ENCODE assay signal across 10 mouse cellular contexts in genomic region chr15:98674994-98675545, GRCm38 (mm10). TPM values are rescaled to one million over a fixed set of nuclear protein-coding genes. Genes with fewer than 3 reads are reported as not detected.
DNase-seq lines count a peak whose midpoint lies in the region; ATAC-seq and TF ChIP-seq lines count a peak whose summit lies in the region.
"Had no signal": no experiment of that assay in that cellular context is flagged by ENCODE, and none has a peak within 500 bp of the region (broad histone marks: within the 10 kb centered on the region; RNA-seq: fewer than 3 reads in every experiment).

No protein-coding gene starts in this region.

- ATAC-seq in kidney, embryonic 15.5 days (replicated peaks; ENCODE audit: low FRiP score): no peak
- peak; percentile 12; the same call in 1 of the 2 replicates for ATAC-seq in forebrain, embryonic 12.5 days (ENCODE audit: low FRiP score)
- peak; percentile 12; the same call in 1 of the 2 replicates for ATAC-seq in midbrain, embryonic 13.5 days
- no peak for ATAC-seq in inflammation-experienced regulatory T-cells, adult 6 months
- ATAC-seq: Patski had no signal

- H3K27me3 ChIP-seq in kidney, embryonic 15.5 days: peaks cover 63% of the 10 kb centered on the region
- peaks cover 68% of the 10 kb centered on the region for H3K27me3 ChIP-seq in forebrain, embryonic 12.5 days
- H3K27me3 ChIP-seq in midbrain, embryonic 13.5 days: 0 out of 2 replicates have a peak, but pooled peaks cover 9% of the 10 kb centered on the region
- H3K27me3 ChIP-seq: Patski had no signal

- peaks cover 34% of the 10 kb centered on the region for H3K4me1 ChIP-seq in kidney, embryonic 15.5 days
- H3K4me1 ChIP-seq in forebrain, embryonic 12.5 days: peaks cover 43% of the 10 kb centered on the region
- peaks cover 46% of the 10 kb centered on the region for H3K4me1 ChIP-seq in midbrain, embryonic 13.5 days (replicated peaks)

- peak overlapping the region; percentile 38 for H3K4me3 ChIP-seq in kidney, embryonic 15.5 days (replicated peaks)
- peak overlapping the region; percentile 48 for H3K4me3 ChIP-seq in forebrain, embryonic 12.5 days (replicated peaks)
- peak overlapping the region; percentile 54 for H3K4me3 ChIP-seq in midbrain, embryonic 13.5 days (replicated peaks)

- H3K9ac ChIP-seq in kidney, embryonic 15.5 days: no peak overlapping the region
- peak overlapping the region; percentile 59 for H3K9ac ChIP-seq in forebrain, embryonic 12.5 days
- peak overlapping the region; percentile 71 for H3K9ac ChIP-seq in midbrain, embryonic 13.5 days (replicated peaks)

- H3K9me3 ChIP-seq in kidney, embryonic 15.5 days (replicated peaks): no peaks in the 10 kb centered on the region
- H3K9me3 ChIP-seq in forebrain, embryonic 12.5 days: no peaks in the 10 kb centered on the region
- no peaks in the 10 kb centered on the region for H3K9me3 ChIP-seq in midbrain, embryonic 13.5 days

- TF ChIP-seq CTCF in brain, embryonic 14.5 days (IDR thresholded peaks at IDR 0.05; ENCODE audit: borderline replicate concordance, extremely low read depth, insufficient read depth, insufficient read length): no peak

- no peak overlapping the region for H3K27ac ChIP-seq in kidney, embryonic 15.5 days
- peak overlapping the region; percentile 59; the same call in 1 of the 2 replicates for H3K27ac ChIP-seq in forebrain, embryonic 12.5 days
- H3K27ac ChIP-seq in midbrain, embryonic 13.5 days: peak overlapping the region; percentile 75

- no peak for DNase-seq in kidney, adult 8-10 months
- peak; percentile 26 for DNase-seq in brain, embryonic 14.5 days (ENCODE audit: low read depth)
- no peak for DNase-seq in spleen, adult 18-20 months
- DNase-seq in ovary, adult 18-20 months (ENCODE audit: low spot score): no peak
- DNase-seq: gastrocnemius, postnatal 10 days had no signal

- peak overlapping the region; percentile 70 for H3K4me2 ChIP-seq in kidney, embryonic 15.5 days
- H3K4me2 ChIP-seq in forebrain, embryonic 12.5 days: peak overlapping the region; percentile 94
- peak overlapping the region; percentile 98 for H3K4me2 ChIP-seq in midbrain, embryonic 13.5 days (replicated peaks)

- no peaks in the 10 kb centered on the region for H3K36me3 ChIP-seq in kidney, embryonic 15.5 days
- no peaks in the 10 kb centered on the region for H3K36me3 ChIP-seq in forebrain, embryonic 12.5 days (replicated peaks)
- peaks cover 6% of the 10 kb centered on the region for H3K36me3 ChIP-seq in midbrain, embryonic 13.5 days

- TF ChIP-seq POLR2A in brain, embryonic 14.5 days (IDR thresholded peaks at IDR 0.05; ENCODE audit: borderline replicate concordance, extremely low read depth, insufficient read depth, insufficient read length, poor library complexity, severe bottlenecking): no peak

- WGBS in kidney, embryonic 15.5 days: 9% methylated on average over 11 of the region's 11 CpGs
- 18% methylated on average over 11 of the region's 11 CpGs for WGBS in forebrain, embryonic 12.5 days
- 16% methylated on average over 11 of the region's 11 CpGs for WGBS in midbrain, embryonic 13.5 days

RNA-seq across cellular contexts. Expression of gene Rnd1, which starts 2.2 kb away (rescaled TPM):
- 0.62 and 0.99 TPM in 2 replicates for polyA plus RNA-seq in kidney, embryonic 15.5 days (2015; fragmentation: Nextera tagmentation; extraction: Ambion mirVana)
- 13.7 and 14.0 TPM in 2 replicates for polyA plus RNA-seq in brain, embryonic 14.5 days (2012; rRNA removed)
- 3.9 TPM in 2 replicates for polyA plus RNA-seq in forebrain, embryonic 12.5 days (2016; fragmentation: Nextera tagmentation; extraction: Ambion mirVana)
- 10.2 and 12.7 TPM in 2 replicates for polyA plus RNA-seq in midbrain, embryonic 13.5 days (2015; fragmentation: Nextera tagmentation; extraction: Ambion mirVana)
- 1 to 10 TPM in 1 of 3 experiments, under 1 TPM in 2; 0.94 to 1.8 (median 0.99) TPM for polyA plus RNA-seq in inflammation-experienced regulatory T-cells, adult 6 months (2017; shearing (Covaris generic))

RNA-seq across cellular contexts. Expression of gene Ddx23, which starts 12.4 kb away (rescaled TPM):
- 23.1 and 23.7 TPM in 2 replicates for polyA plus RNA-seq in kidney, embryonic 15.5 days (2015; fragmentation: Nextera tagmentation; extraction: Ambion mirVana)
- polyA plus RNA-seq in brain, embryonic 14.5 days (2012; rRNA removed): 38.9 and 55.6 TPM in 2 replicates
- polyA plus RNA-seq in forebrain, embryonic 12.5 days (2016; fragmentation: Nextera tagmentation; extraction: Ambion mirVana): 23.9 and 24.1 TPM in 2 replicates
- polyA plus RNA-seq in midbrain, embryonic 13.5 days (2015; fragmentation: Nextera tagmentation; extraction: Ambion mirVana): 28.6 and 29.5 TPM in 2 replicates
- 10 to 100 TPM; 15.4 to 37.0 (median 37.0) TPM for polyA plus RNA-seq in inflammation-experienced regulatory T-cells, adult 6 months (2017; shearing (Covaris generic))

RNA-seq across cellular contexts. Expression of gene Ccdc65, which starts 32.9 kb away (rescaled TPM):
- 0.73 and 1.1 TPM in 2 replicates for polyA plus RNA-seq in kidney, embryonic 15.5 days (2015; fragmentation: Nextera tagmentation; extraction: Ambion mirVana)
- 1.7 and 3.2 TPM in 2 replicates for polyA plus RNA-seq in brain, embryonic 14.5 days (2012; rRNA removed)
- 1.5 and 1.7 TPM in 2 replicates for polyA plus RNA-seq in forebrain, embryonic 12.5 days (2016; fragmentation: Nextera tagmentation; extraction: Ambion mirVana)
- 2.6 and 3.2 TPM in 2 replicates for polyA plus RNA-seq in midbrain, embryonic 13.5 days (2015; fragmentation: Nextera tagmentation; extraction: Ambion mirVana)
- not detected for polyA plus RNA-seq in inflammation-experienced regulatory T-cells, adult 6 months (2017; shearing (Covaris generic))

RNA-seq across cellular contexts. Expression of gene Cacnb3, which starts 44.4 kb away (rescaled TPM):
- 29.8 and 36.6 TPM in 2 replicates for polyA plus RNA-seq in kidney, embryonic 15.5 days (2015; fragmentation: Nextera tagmentation; extraction: Ambion mirVana)
- polyA plus RNA-seq in brain, embryonic 14.5 days (2012; rRNA removed): 287 and 323 TPM in 2 replicates
- polyA plus RNA-seq in forebrain, embryonic 12.5 days (2016; fragmentation: Nextera tagmentation; extraction: Ambion mirVana): 77.1 and 80.4 TPM in 2 replicates
- 139 and 157 TPM in 2 replicates for polyA plus RNA-seq in midbrain, embryonic 13.5 days (2015; fragmentation: Nextera tagmentation; extraction: Ambion mirVana)
- polyA plus RNA-seq in inflammation-experienced regulatory T-cells, adult 6 months (2017; shearing (Covaris generic)): under 1 TPM in 2 of 3 experiments, not detected in 1; 0.30 to 0.38 TPM

RNA-seq across cellular contexts. Expression of gene Fkbp11, which starts 52.9 kb away (rescaled TPM):
- polyA plus RNA-seq in kidney, embryonic 15.5 days (2015; fragmentation: Nextera tagmentation; extraction: Ambion mirVana): 40.3 and 40.5 TPM in 2 replicates
- polyA plus RNA-seq in brain, embryonic 14.5 days (2012; rRNA removed): 4.7 and 5.9 TPM in 2 replicates
- polyA plus RNA-seq in forebrain, embryonic 12.5 days (2016; fragmentation: Nextera tagmentation; extraction: Ambion mirVana): 6.2 and 8.5 TPM in 2 replicates
- polyA plus RNA-seq in midbrain, embryonic 13.5 days (2015; fragmentation: Nextera tagmentation; extraction: Ambion mirVana): 3.5 and 4.1 TPM in 2 replicates
- polyA plus RNA-seq in inflammation-experienced regulatory T-cells, adult 6 months (2017; shearing (Covaris generic)): 1 to 10 TPM in 1 of 3 experiments, under 1 TPM in 1, not detected in 1; 0.62 to 1.7 TPM

Comparison
In these comparisons a context has a peak if more than half of its experiments do, and no peak if none do; other contexts are left out.
1. ATAC-seq: peak in forebrain, embryonic 12.5 days (single experiment) and midbrain, embryonic 13.5 days (single experiment); none in kidney, embryonic 15.5 days (single experiment) and inflammation-experienced regulatory T-cells, adult 6 months (single experiment).
2. Peak in every context shown above with its lines, with median percentiles within 50 percentile points of each other: H3K4me2 ChIP-seq and H3K4me3 ChIP-seq.